Mouse (Mus musculus): ENCODE measurements around the gene Rtl8b. TPM values are rescaled to one million over a fixed set of nuclear protein-coding genes. Genes with fewer than 3 reads are reported as not detected.
"Not testable (repeated sequence)": the region's sequence is repeated elsewhere in the genome, so short reads cannot be mapped to it uniquely, and the experiment has no call there.

Gene Rtl8b
- polyA plus RNA-seq, 1 experiment from 2014 or later: 54.2 TPM

DNA sequence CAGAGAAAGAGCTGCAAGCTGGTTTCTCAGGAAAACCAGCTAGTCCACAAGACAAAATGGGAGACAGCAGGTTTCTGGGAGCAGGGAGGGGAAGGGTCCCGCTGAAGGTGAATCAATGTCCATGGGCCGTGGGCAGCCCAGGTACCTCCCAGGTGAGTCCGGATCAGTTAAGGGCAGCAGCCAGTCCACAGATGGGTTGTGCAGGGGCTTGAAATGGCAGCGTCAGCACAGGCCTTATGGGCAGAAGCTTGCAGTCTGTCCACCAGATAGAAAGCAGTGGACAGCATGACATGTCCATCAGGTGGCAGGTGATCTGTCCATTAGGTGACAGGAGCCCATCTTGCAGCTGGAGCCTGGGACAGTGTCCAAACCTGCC, 27.6 kb downstream of the Rtl8b start:
- not testable (repeated sequence) for H3K4me3 ChIP-seq (ENCODE audit: low read depth, low read length); ATAC-seq (replicated peaks; ENCODE audit: insufficient number of reproducible peaks, low FRiP score, low TSS enrichment, low read depth); H3K27me3 ChIP-seq (ENCODE audit: control insufficient read depth, insufficient read depth, low read length); DNase-seq (ENCODE audit: low spot score); H3K27ac ChIP-seq (replicated peaks; ENCODE audit: low read depth, low read length); H3K4me1 ChIP-seq (ENCODE audit: control insufficient read depth, insufficient read depth, low read length); H3K9me3 ChIP-seq (replicated peaks; ENCODE audit: control insufficient read depth, low read length); H3K4me2 ChIP-seq (ENCODE audit: low read depth, low read length); H3K36me3 ChIP-seq (replicated peaks; ENCODE audit: control insufficient read depth, insufficient read depth, low read depth, low read length); H3K9ac ChIP-seq (replicated peaks; ENCODE audit: low read length)
- 69% methylated on average over 3 of the region's 4 CpGs for WGBS

DNA sequence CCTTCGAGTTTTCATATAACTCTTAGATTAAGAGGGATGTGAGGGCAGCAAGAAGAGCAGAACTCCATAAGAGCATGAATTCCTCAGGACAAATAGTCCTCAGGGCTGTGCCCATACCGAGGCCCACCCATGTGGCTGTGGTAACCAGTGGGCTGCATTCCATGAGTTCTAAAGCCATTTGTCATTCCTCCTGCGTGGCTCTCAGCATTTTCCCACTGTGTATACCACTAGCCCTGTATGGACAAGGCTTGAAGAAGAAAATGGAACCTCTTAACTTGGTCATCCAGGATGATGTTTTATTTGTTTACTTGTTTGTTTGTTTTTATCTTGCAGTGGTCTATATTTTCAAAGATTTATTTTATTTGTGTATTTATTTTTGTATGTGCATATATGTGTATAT, 32.1 kb downstream of the Rtl8b start:
- not testable (repeated sequence) for H3K27me3 ChIP-seq (ENCODE audit: control insufficient read depth, insufficient read depth, low read length); H3K9me3 ChIP-seq (replicated peaks; ENCODE audit: control insufficient read depth, low read length); H3K36me3 ChIP-seq (replicated peaks; ENCODE audit: control insufficient read depth, insufficient read depth, low read depth, low read length); ATAC-seq (replicated peaks; ENCODE audit: insufficient number of reproducible peaks, low FRiP score, low TSS enrichment, low read depth); H3K27ac ChIP-seq (replicated peaks; ENCODE audit: low read depth, low read length); H3K4me3 ChIP-seq (ENCODE audit: low read depth, low read length); DNase-seq (ENCODE audit: low spot score); H3K9ac ChIP-seq (replicated peaks; ENCODE audit: low read length); H3K4me2 ChIP-seq (ENCODE audit: low read depth, low read length); H3K4me1 ChIP-seq (ENCODE audit: control insufficient read depth, insufficient read depth, low read length)
- WGBS: 49% methylated on average over 3 of the region's 3 CpGs

Other genes with a start within 250 kb of the Rtl8b start
- gene Etd, start 235.5 kb downstream of the Rtl8b start, polyA plus RNA-seq (2014; fragmentation: Nextera tagmentation; extraction: Ambion mirVana): not detected in 2 replicates
- 21.3 and 27.6 TPM in 2 replicates for gene Rtl8c, start 62.4 kb downstream of the Rtl8b start, polyA plus RNA-seq (2014; fragmentation: Nextera tagmentation; extraction: Ambion mirVana)
- gene Gm14597, start 61.4 kb downstream of the Rtl8b start, polyA plus RNA-seq (2014; fragmentation: Nextera tagmentation; extraction: Ambion mirVana): not detected in 2 replicates
- gene Rtl8a, start 26.7 kb downstream of the Rtl8b start, polyA plus RNA-seq (2014; fragmentation: Nextera tagmentation; extraction: Ambion mirVana): 49.5 and 64.0 TPM in 2 replicates
- 0.24 and 0.43 TPM in 2 replicates for gene 4930502E18Rik, start 54.4 kb upstream of the Rtl8b start, polyA plus RNA-seq (2014; fragmentation: Nextera tagmentation; extraction: Ambion mirVana)
- gene 1700013H16Rik, start 87.4 kb upstream of the Rtl8b start, polyA plus RNA-seq (2014; fragmentation: Nextera tagmentation; extraction: Ambion mirVana): 0.28 TPM in 1 of 2 replicates, not detected in the other
- not detected in 2 replicates for gene Zfp36l3, start 106.0 kb upstream of the Rtl8b start, polyA plus RNA-seq (2014; fragmentation: Nextera tagmentation; extraction: Ambion mirVana)
- 1.1 and 1.5 TPM in 2 replicates for gene Xlr, start 127.3 kb upstream of the Rtl8b start, polyA plus RNA-seq (2014; fragmentation: Nextera tagmentation; extraction: Ambion mirVana)